Mouse (Mus musculus): ENCODE measurements around the gene Zfand3. TPM values are rescaled to one million over a fixed set of nuclear protein-coding genes. Genes with fewer than 3 reads are reported as not detected.

Zfand3 gene
- total and polyA plus RNA-seq, 3 experiments = 23.2 to 44.0 (median 23.5) TPM

DNA sequence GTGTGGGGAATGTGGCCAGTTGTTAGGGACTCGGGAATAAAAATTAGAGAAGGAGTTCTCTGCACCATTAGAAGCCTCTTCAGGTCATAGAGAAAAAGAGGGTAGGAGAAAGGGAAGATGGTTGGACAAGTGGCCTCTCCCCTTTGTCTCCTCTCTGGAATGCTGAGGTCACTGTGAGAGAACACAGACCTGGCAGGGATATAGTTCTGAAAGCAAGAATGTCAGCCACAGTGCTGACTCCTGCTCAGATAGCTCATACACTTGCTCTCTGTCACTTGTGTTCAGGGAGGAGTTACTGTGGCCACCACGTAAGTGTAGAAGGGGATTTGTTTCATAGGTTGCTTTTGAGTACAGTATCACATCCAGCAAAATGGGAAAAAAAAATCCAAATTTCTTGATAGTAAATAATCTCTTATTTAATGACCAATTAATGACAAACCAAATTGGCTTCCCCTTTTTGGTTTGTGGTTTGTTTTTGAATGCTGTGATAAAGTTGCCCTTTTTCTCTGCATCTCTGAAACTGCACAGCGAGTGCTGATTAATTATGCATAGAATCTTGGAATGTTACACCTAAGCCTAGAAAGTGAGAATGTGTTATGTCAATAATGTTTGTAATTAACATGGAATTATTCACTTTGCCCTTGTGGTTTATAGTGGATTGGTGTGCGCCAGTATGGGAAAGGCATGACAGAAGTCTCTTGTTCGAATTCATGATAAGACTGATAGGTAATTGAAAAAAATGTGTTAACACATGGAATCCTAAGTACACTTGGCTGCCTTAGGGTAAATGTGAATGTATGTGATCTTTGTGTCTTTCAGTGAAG, 47.2 kb downstream of the Zfand3 start:
- H3K4me3 ChIP-seq (replicated peaks in 1 of 3; ENCODE audit: low read depth in 2 of 3, low read length in 2 of 3, poor library complexity in 1 of 3) = no peak overlapping the region
- TF ChIP-seq HCFC1 (IDR thresholded peaks at IDR 0.05; ENCODE audit: low read depth, low read length) = no peak
- no peak for TF ChIP-seq POLR2AphosphoS2 (IDR thresholded peaks at IDR 0.05; ENCODE audit: low read depth, low read length)
- no peak for TF ChIP-seq IRF4 (IDR thresholded peaks at IDR 0.05; ENCODE audit: low read depth, low read length)
- no peak for TF ChIP-seq CHD2 (IDR thresholded peaks at IDR 0.05; ENCODE audit: low read length)
- H3K9ac ChIP-seq (ENCODE audit: insufficient read depth, low read depth) = no peak overlapping the region
- in situ Hi-C loops (cut with MboI; ENCODE audit: low pct_ligation_motif_present, low pct_unique_long_range_greater_than_20kb, low sequenced_read_pairs) = no loop called here
- H3K27ac ChIP-seq (ENCODE audit: insufficient read depth, low read depth) = no peak overlapping the region
- peaks cover 2 to 16% of the 10 kb centered on the region in 2 experiments for H3K36me3 ChIP-seq (replicated peaks in 1 of 2; ENCODE audit: control insufficient read depth in 1 of 2, insufficient read depth in 1 of 2, low read length in 1 of 2)
- H3K9me3 ChIP-seq (replicated peaks; ENCODE audit: low read length) = no peaks in the 10 kb centered on the region
- H3K4me1 ChIP-seq (ENCODE audit: control insufficient read depth in 1 of 2, insufficient read depth in 2 of 2) = peaks cover 8 to 43% of the 10 kb centered on the region in 2 experiments
- dilution Hi-C loops (cut with MboI; ENCODE audit: extremely low pct_ligation_motif_present, extremely low pct_unique_long_range_greater_than_20kb, low sequenced_read_pairs) = no loop called here
- peaks cover 5% of the 10 kb centered on the region; the same call in 1 of the 2 replicates for H3K79me2 ChIP-seq (replicated peaks; ENCODE audit: control insufficient read depth, extremely low read depth, insufficient read depth, poor library complexity, severe bottlenecking)
- no peaks in the 10 kb centered on the region for H3K27me3 ChIP-seq (replicated peaks)
- H3K4me2 ChIP-seq (ENCODE audit: insufficient read depth, low read depth, poor library complexity, severe bottlenecking) = no peak overlapping the region
- DNase-seq (ENCODE audit: extremely low read depth) = no peak

- Histone ChIP-seq H3K36me3 (replicated peaks in 1 of 2; ENCODE audit: control insufficient read depth in 1 of 2, insufficient read depth in 1 of 2, low read length in 1 of 2) (peaks cover 2 to 16% of the 10 kb centered on the region in 2 experiments), H3K79me2 (replicated peaks; ENCODE audit: control insufficient read depth, extremely low read depth, insufficient read depth, poor library complexity, severe bottlenecking) (peaks cover 5% of the 10 kb centered on the region; the same call in 1 of the 2 replicates), H3K27ac (ENCODE audit: insufficient read depth, low read depth) (no peak overlapping the region), H3K4me3 (replicated peaks in 1 of 3; ENCODE audit: low read depth in 2 of 3, low read length in 2 of 3, poor library complexity in 1 of 3) (no peak overlapping the region), H3K9me3 (replicated peaks; ENCODE audit: low read length) (no peaks in the 10 kb centered on the region), H3K27me3 (replicated peaks) (no peaks in the 10 kb centered on the region), H3K4me1 (ENCODE audit: control insufficient read depth in 1 of 2, insufficient read depth in 2 of 2) (peaks cover 8 to 37% of the 10 kb centered on the region in 2 experiments), H3K4me2 (ENCODE audit: insufficient read depth, low read depth, poor library complexity, severe bottlenecking) (no peak overlapping the region), H3K9ac (ENCODE audit: insufficient read depth, low read depth) (no peak overlapping the region)
- in situ Hi-C loops (cut with MboI; ENCODE audit: low pct_ligation_motif_present, low pct_unique_long_range_greater_than_20kb, low sequenced_read_pairs) (no loop called here), dilution Hi-C loops (cut with MboI; ENCODE audit: extremely low pct_ligation_motif_present, extremely low pct_unique_long_range_greater_than_20kb, low sequenced_read_pairs) (no loop called here)
- DNase-seq (ENCODE audit: extremely low read depth) = no peak
- TF ChIP-seq IRF4 (IDR thresholded peaks at IDR 0.05; ENCODE audit: low read depth, low read length) (no peak), BHLHE40 (IDR thresholded peaks at IDR 0.05; ENCODE audit: low read depth, low read length) (no peak), MAX (IDR thresholded peaks at IDR 0.05; ENCODE audit: low read length) (no peak)
Measured at GRCm38 (mm10) chr17:30052347-30052742, 47.8 kb downstream of the Zfand3 start.

DNA sequence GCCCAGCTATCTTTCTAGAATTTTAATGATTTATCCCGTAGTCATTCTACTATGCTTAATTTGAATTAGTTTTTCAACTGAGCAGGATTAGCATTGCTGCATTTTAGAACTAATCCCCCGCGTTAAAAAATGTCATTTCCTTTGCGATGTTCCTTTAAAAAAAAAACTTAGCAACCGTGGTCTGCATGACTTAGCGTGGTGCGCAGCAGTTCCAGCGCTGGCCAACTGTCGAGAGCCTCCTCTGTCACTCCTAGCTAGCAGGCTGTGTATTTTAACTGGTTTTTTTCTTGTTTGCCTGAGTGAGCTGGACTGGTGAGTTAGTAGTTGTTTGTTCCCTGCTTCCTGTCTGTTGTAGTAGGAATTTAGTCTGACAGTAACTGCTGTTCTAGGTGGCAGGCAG, 48.9 kb downstream of the Zfand3 start:
- Histone ChIP-seq H3K27ac (ENCODE audit: insufficient read depth, low read depth) (no peak overlapping the region), H3K36me3 (replicated peaks in 1 of 2; ENCODE audit: control insufficient read depth in 1 of 2, insufficient read depth in 1 of 2, low read length in 1 of 2) (peaks cover 2 to 16% of the 10 kb centered on the region in 2 experiments), H3K79me2 (replicated peaks; ENCODE audit: control insufficient read depth, extremely low read depth, insufficient read depth, poor library complexity, severe bottlenecking) (0 out of 2 replicates have a peak, but pooled peaks cover 5% of the 10 kb centered on the region), H3K4me3 (replicated peaks in 1 of 3; ENCODE audit: low read depth in 2 of 3, low read length in 2 of 3, poor library complexity in 1 of 3) (no peak overlapping the region), H3K27me3 (replicated peaks) (no peaks in the 10 kb centered on the region), H3K4me1 (ENCODE audit: control insufficient read depth in 1 of 2, insufficient read depth in 2 of 2) (peaks cover 8 to 32% of the 10 kb centered on the region in 2 experiments), H3K4me2 (ENCODE audit: insufficient read depth, low read depth, poor library complexity, severe bottlenecking) (no peak overlapping the region), H3K9ac (ENCODE audit: insufficient read depth, low read depth) (no peak overlapping the region), H3K9me3 (replicated peaks; ENCODE audit: low read length) (no peaks in the 10 kb centered on the region)
- dilution Hi-C loops (cut with MboI; ENCODE audit: extremely low pct_ligation_motif_present, extremely low pct_unique_long_range_greater_than_20kb, low sequenced_read_pairs) = no loop called here
- TF ChIP-seq NRF1 (IDR thresholded peaks at IDR 0.05; ENCODE audit: low read depth, low read length) (no peak), PAX5 (IDR thresholded peaks at IDR 0.05; ENCODE audit: low read length) (no peak), KAT2A (IDR thresholded peaks at IDR 0.05; ENCODE audit: insufficient replicate concordance, low read length) (no peak), POLR2AphosphoS2 (IDR thresholded peaks at IDR 0.05; ENCODE audit: low read depth, low read length) (no peak), GABPA (IDR thresholded peaks at IDR 0.05; ENCODE audit: insufficient replicate concordance, low read depth, low read length) (no peak), JUND (conservative IDR thresholded peaks at IDR 0.05; ENCODE audit: low read depth, low read length) (no peak), RAD21 (IDR thresholded peaks at IDR 0.05; ENCODE audit: low read depth, low read length) (no peak), ETS1 (conservative IDR thresholded peaks at IDR 0.05; ENCODE audit: low read depth, low read length) (no peak), SIN3A (IDR thresholded peaks at IDR 0.05; ENCODE audit: low read length) (no peak), IRF4 (IDR thresholded peaks at IDR 0.05; ENCODE audit: low read depth, low read length) (no peak), RCOR1 (conservative IDR thresholded peaks at IDR 0.05; ENCODE audit: low read depth, low read length) (no peak), TBP (conservative IDR thresholded peaks at IDR 0.05; ENCODE audit: low read depth, low read length) (no peak), CTCF (conservative IDR thresholded peaks at IDR 0.05 in 1 of 2, IDR thresholded peaks at IDR 0.05 in 1 of 2; ENCODE audit: low read depth in 2 of 2, low read length in 2 of 2) (no peak), CHD1 (IDR thresholded peaks at IDR 0.05; ENCODE audit: low read depth, low read length) (no peak), TCF12 (IDR thresholded peaks at IDR 0.05; ENCODE audit: low read depth, low read length) (no peak), EP300 (IDR thresholded peaks at IDR 0.05; ENCODE audit: low read length) (no peak), ELF1 (IDR thresholded peaks at IDR 0.05; ENCODE audit: low read depth, low read length) (no peak), E2F4 (IDR thresholded peaks at IDR 0.05; ENCODE audit: insufficient replicate concordance, low read depth, low read length) (no peak), MXI1 (IDR thresholded peaks at IDR 0.05; ENCODE audit: low read depth, low read length) (no peak), MAX (IDR thresholded peaks at IDR 0.05; ENCODE audit: low read length) (no peak)
- DNase-seq (ENCODE audit: extremely low read depth) = no peak
- in situ Hi-C loops (cut with MboI; ENCODE audit: low pct_ligation_motif_present, low pct_unique_long_range_greater_than_20kb, low sequenced_read_pairs) = no loop called here
